Mouse (Mus musculus) heart, adult 11 months (tissue): ENCODE measurements around the gene Lrrc4c.

Experiments used
- DNase-seq: peaks from one replicate; pipeline ENCODE4 v3.0.0; 2022

The Lrrc4c gene

DNA sequence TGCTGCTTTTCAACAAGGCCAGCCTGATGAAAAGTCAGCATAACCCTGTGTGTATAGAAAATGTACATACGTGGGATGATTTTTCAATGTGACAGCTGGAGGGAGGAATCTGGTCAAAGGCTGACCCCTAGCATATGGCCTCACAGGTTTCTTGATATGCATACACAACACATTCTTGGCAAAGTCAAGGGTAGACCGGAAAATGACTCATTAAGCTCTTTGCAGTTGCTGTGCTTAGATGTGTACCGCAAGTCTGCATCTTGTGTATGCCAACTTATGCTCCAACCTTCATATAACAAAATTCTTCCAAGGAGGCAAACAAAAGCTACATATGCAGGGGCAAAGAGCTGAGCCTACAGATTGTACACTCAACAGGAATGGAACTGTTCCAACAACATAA, 631.6 kb downstream of the Lrrc4c start:
- DNase-seq = no peak

DNA sequence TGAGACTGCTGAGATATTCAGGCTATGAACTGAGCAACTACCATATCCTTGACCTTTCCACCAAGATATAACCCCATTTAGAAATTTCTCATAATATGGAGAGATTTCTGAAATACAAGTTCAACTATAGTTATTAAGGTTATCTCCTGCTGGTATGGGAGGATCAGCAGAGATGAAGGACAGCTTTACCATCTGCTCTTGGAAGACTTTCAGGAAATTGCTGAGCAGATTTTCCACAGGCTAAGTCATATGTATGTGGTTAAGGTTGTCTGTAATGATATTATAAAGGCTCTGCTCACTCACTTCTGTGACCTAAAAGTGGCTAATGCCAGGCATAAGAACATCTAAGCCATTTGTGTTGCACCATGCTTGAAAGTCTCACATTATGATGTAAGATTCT, 681.6 kb downstream of the Lrrc4c start:
- DNase-seq = no peak

DNA sequence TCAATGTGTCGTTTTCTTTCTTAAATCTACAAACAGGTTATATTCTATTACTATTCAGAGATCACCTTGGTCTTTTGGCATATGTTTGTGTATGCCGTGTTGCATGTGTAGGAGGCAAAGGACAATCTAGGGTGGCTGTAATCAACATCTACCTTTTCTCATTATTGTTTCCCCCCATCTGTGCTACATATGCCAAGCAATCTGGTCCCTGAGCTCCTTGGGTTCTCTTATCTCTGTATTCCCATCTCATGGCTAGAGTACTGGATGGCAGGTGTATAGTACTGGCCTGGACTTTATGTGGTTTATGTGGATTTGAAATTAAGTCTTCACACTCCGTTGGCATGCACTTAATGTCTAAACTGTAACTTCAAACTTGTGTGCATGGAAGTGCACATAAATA, 700.4 kb downstream of the Lrrc4c start:
- no peak for DNase-seq

DNA sequence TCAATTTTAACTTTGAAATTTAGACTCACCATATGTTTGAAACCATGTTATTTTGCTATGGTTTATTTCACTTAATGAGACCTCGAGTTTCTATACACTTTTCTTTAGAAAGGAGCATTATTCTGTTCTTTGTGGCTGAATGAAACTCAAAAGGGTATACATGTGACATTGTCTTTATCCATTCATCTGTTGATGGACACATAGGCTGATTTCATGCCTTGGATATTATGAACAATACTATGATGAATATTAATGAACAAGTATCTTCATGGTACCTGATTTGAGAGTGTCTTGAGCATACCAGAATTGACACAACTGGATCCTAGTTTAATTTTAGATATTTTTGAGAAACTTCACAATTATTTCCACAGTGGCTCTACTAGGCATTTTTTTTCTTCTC, 709.0 kb downstream of the Lrrc4c start:
- no peak for DNase-seq

DNA sequence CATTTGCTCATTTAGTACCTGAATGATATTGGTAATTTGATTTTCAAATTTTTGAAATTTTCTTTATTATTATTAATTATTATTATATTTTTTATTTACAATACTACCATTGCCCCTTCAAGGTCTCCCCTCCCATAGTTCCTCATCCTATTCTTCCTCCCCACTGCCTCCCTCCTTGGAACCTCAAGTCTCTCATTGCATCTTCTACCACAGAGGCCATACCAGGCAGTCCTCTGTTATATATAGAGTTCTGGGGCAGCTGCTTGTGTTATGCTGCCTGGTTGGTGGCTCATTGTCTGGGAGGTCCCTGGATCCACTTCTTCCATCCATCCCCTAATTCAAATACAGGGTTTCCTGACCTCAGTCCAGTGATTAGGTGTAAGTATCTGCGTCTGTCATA, 709.6 kb downstream of the Lrrc4c start:
- DNase-seq = no peak

DNA sequence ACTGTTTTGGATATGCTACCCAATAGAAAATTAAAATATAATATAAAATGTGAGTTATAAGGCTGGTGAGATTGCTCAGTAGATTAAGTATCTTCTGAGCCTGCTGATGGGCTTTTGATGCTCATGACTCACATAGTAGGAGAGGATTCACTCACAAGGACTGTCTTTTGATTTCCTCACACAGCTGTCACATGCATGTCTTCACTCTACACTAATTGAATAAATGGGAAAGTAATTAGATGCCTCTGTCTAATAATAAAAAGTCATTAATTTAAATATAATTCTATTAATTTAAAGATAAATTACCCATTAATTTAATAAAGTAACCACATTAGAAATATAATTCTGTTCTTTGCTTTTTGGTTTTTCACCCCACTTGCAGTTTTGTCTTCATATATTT, 718.4 kb downstream of the Lrrc4c start:
- DNase-seq = no peak

DNA sequence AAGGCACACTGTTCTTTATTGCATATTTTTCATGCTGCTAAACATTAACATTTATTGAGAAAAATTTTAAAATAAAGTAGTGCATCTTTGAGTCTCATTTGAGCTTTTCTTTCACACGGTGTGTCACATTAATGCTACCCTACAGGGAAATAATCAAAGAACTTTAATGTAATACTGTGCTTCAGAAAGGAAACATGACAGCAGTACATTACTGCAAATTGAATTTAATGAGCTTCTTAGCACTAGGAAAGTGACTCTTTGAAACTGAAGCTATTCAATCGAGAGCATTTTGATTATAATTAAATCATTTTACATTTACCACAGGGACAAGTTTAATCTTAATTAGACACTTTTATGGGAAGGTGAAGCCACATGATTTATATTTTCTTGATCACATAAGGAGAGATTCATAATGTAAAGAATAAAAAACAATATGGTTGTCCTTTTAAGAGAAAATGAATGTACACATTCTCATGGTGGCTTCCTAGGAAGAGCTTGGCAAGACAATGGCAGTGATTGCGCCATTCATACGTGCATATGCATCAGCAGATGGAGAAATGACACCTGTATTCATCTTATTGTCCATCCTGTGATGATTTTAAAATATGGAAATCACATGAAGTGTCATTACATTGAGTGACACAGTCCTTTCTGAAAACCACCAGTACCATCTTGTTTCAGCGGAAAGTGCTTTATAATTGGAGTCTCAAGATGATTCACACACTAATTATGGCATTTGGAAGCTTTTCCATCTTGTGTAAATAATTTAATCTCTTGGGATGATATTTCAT, 719.2 kb downstream of the Lrrc4c start:
- no peak for DNase-seq

DNA sequence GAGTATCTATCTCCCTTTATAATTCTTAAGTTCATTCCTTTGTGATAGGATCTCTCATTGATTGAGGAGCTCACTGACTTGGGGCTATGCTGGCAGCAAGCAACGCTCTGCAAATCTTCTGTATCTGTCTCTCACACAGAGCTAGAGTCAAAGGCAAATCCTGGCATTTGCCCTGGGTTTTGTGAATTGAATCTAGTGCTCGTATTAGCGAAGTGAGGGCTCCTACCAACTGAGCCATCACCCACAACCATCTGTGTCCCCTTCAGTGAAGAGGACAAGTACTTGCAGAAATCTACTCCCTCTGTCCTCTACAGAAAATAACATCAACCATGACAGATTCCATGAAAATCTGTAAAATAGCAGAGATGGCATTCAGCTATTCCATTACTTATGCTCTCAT, 726.0 kb downstream of the Lrrc4c start:
- no peak for DNase-seq

DNA sequence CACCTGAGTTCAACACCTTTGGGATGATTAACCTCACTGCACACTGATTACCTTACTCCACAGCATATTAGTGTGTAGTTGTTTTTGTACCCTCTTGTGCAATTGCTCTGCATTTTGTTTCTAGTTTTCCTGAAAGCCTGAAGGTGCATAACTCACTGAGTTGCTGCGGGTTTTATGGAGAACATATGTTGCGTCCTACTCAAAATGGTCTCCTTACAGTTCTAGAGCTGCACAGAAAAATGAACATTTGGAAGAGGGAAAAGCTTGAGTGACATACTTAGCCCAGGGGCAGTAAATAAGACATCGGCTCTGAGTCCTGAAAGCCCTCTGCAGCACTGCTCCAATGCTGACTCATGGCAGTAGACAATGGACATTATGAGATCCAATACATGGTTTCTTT, 727.7 kb downstream of the Lrrc4c start:
- no peak for DNase-seq

DNA sequence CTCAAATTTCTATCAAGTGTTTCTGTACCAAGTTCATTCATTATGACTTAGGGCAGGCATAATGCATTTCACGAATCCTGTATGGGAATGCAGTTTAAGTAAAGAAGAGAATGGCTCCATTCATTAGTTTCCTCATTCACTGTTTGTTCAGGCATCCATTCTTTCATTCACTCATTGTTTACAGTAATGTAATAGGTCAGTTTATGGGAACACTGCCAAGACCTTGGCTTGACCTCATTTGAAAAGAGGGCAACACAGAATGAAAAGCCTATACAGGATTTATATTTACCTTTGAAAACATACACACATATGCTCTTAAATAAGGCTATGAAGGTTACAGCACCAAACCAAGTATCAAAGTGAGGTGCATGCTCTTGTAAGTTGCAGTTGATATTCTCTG, 762.2 kb downstream of the Lrrc4c start:
- no peak for DNase-seq

DNA sequence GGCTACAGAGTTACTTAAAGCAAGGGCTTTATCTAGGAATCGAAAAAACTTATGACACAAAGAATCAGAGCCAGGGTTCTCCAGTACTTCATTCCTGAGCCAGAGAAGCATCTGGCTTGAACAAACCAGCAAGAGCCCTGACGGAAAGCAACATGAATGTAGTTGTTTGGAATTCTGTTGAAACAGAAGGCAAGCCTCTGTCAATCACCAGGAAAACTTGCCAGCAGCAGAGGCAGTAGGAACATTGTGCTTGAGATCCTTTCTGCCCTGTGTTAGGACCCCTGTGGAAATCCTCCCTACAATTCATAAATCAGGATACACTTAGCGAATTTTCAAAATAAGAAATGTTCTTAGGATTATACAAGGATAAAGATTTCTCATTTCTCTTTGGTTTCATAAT, 780.0 kb downstream of the Lrrc4c start:
- no peak for DNase-seq

DNA sequence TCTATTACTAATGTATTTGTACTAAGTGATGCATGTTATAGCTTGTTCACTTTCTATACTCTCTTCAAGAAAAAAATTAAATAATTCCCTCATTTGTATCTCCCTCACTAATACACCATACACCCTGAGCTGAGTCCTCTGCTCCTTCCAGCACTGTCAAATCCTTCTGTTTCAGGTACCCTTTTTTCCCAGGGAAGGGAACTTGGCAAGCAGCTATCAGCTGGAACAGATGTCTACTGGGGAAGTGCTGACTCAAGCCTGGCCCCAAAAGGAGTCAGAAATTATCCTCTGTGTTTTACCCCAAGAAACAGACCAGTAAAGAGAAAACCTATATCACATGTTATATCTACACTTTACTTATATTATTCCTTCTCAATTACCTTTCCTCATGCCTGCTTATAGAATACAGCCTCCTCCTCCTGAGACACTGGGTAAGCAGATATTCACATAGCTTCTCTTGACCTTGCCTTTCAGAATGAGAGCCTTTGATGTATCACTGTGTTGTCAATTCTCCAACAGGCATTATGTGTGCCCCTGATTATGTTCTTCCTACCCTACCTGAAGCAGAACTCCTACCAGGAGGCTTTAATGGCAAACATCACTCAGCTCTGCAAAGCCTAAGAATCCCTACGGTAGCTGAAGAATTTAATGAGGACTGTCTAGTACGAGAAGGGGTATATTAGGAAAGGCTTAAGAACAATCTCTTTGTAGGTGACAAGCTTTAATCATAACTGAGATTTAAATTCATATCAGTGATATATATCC, 785.6 kb downstream of the Lrrc4c start:
- DNase-seq = no peak

DNA sequence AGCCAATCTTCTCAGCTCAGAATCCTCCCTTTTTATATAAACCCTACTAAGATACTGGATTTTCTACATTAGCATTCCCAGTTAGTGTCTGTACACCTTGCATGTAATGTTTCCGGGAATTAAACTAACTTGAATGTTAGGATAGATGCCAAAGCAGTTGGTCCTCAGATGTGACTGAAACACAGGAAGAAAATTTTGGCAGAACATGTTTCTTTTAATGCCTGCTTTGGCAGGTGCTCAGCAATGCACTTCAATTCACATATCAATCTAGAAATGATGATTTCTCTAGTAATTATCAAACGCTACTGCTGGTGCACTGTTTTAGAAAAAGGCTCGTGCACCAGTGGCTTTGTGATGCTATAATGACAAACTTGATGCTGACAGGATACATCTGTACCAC, 806.3 kb downstream of the Lrrc4c start:
- no peak for DNase-seq

DNA sequence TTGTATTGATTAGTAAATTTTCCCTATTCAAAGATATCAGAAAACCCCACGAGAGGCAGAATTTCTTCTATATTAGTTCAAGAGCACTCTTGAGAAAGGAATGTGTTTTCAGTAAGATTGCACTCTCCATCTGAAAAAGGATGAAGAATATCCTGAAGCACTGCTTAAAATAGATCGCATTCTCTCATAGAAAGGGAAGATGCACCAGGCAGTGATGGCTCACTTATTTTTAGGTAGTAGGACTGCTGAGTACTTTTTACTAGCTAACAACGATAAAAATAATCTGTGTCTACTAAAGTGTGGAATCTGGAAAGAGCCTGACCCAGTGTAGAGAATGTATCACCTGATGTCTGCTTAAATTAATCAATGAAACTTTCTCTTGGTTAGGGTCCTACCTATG, 820.5 kb downstream of the Lrrc4c start:
- DNase-seq = no peak

DNA sequence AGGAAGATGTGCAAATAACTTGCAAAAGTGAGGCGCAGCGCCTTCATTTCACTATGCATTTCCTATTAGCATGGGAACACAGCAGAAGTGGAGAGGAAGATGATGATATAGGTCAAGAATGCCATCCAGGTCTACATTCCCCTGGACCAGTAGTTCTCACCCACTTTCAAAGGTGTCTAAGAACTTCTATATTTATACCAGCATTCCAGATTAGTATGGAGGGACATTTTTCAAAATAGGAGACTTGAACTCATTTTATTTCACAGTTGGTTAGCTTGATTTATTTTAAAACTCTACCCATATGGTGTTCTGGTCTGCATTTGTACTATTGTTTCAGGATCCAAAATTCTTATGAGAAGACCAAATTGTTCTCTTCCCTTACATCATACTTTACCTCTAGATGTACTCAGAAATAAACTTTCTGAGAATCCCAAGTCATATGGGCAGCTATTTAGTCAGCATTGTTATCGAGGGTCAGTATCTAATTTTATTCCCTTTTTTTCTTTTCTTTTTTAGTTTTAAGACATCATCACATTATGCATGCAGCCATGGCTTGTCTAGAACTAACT, 833.7 kb downstream of the Lrrc4c start:
- DNase-seq = no peak

DNA sequence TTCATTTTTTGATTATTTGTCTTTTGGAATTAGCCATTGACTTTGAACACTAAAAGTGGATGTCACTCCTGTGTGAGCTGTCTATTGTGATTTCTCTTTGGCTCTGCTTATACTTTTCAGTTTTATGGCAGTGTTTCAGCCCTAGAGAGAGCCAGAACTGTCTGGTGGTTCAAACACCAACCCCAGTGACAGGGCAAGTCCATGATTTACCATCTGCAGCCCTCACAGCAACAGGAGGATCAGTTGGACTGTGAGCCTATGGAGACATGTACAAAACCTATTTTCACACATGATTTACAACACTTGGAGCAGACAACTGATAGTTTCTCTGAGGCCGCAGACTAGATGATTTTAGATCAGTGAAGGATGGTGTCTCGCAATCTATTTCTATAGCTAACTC, 847.8 kb downstream of the Lrrc4c start:
- DNase-seq = no peak

DNA sequence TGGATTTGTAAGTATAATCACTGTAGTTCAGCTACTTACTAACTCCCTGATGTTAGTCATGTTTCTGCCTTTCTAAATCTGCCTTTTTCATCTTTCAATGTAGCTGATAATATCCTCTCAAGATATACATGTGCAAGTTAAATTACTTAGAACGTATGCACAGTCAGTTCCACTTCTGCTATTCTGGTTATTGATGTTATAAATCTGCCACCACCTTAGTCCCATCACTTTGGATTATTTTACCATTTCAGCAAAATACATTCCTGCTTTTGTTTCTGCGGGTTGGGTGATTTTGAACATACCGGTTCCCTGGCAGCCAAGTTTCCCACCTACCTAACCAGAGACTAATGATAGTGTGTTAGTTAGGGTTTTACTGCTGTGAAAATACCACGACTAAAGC, 860.4 kb downstream of the Lrrc4c start:
- no peak for DNase-seq

DNA sequence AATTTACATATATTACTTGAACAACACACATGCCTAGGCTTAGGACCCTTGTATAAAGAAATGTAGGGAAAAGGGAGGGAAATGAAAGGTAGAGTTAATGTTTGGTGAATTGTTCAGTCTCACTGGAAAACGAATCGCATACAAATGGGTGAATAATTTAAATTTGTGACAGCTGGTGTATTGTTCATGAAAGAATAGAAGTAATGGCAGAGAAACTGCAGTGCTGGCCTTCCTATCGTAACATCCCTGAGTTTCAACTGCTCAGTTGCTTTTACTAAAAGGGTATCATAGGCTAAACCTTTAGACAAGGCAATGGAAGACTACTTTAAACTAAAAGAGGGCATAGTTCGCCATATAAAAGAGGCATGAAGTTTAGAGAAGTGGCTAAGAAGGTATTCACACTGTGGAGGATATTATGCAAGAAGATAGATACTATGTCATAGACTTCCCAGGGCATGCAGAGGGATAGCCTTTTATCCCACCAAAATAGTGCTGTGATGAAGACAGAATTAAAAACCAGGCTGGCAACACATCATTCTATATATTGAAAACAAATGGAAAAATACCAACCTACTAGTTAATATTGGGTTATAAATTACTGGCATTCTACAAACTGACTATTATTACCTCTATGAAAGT, 879.1 kb downstream of the Lrrc4c start:
- DNase-seq = no peak

DNA sequence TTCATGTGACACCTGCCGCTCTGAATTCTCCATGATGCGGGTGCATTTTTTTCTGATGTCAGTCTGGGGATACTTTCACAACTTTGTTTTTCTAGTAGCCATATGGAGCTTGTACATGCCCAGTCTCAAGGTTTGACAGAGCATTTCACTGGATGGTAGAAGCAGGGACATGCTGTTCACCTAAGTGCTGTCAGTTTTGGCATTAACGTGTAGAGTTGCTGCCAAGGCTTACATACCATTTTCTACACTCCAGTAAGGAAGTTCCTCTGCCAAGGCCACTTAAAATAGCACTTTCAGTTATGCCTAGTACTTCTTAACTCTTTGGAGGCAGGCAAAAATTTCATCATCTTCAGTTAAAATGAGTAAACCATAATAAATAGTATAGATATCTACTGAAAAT, 915.0 kb downstream of the Lrrc4c start:
- peak; percentile 93 for DNase-seq

DNA sequence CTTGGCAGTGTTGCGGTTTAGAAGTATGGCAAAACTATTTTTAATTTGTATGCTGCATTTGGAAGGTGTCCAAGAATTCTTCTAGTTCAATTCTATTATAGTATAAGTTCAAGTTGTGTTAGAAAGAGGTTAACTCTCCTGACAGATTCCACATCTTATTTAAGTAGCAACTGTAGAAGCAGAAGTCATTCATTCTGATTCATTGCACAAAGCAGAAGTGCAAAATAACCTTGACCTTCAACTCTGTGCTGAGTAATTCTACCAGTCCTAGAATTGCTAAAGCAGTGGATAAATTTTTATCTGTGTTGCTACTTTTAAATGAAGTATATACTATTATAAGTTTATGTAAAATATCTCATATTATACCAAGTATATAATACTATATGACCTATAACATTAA, 916.1 kb downstream of the Lrrc4c start:
- DNase-seq = no peak

DNA sequence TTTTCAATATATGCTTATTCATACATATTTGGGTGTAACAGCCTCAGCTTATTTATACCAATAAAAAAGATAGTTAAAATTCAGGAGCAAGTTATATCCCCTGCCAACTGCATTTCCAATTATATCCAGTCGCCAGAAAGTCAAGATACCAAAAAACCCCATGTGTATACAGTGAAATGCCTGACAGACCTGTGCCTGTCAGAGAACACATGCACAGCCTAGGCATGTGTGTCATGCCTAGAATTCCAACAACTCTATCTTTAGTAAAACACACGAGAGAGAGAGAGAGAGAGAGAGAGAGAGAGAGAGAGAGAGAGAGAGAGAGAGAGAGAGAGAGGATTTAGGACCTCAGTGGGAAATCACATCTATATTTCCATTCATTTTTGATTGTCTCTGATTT, 956.7 kb downstream of the Lrrc4c start:
- DNase-seq = no peak

DNA sequence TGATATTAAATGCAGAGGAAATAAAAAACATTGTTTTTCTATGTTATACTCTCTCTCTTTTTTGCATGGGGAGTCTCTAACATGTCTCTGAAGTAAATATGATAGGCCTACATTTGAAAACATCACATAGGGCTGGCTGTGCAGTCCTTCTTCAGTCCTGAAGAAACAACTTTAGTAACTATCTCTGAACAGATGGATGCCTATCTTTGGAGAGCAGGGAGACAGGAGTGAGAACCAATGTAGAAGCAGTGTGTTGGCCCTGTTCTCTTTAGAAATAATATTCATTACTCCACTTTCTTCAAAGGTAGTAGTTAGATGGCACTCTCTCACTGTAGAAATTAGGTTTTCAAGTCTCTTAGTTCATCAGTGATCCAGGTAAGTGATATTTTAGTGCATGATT, 967.0 kb downstream of the Lrrc4c start:
- no peak for DNase-seq

DNA sequence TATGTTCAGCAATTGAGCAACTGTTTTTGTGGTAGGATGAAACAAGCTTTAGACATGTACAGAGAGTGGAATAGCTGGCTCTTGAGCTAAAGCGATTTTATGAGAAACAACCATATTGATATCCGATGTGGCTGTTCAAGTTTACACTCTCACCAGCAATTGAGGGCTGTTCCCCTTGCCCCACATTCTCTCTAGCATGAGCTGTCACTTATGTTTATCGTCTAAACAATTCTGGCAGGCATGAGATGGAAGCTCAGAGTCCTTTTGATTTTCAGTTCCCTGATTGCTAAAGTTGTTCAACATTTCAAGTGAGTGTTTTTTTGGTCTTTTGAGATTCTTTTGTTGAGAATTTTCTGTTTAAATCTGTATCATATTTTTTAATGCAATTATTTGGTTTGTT, 976.2 kb downstream of the Lrrc4c start:
- DNase-seq = no peak

DNA sequence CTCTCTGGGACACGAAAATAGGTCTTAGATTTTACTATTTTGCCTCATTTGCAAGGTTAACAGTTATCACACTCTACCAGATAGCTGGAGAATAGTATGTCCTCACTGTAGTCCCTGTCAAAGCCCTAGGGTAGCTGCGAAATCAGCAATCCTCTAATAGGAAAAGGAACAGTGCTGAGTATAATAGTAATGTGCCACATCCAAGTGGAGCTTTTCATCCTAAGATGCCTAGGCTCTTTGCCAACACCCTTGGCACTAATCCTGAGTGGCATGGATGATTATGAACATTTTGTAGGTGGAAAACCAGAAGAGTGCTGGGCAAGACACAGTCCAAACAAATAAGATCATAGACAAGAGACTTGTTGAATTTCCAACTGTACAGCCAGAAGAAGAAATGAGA, 981.7 kb downstream of the Lrrc4c start:
- DNase-seq = no peak
